Mouse (Mus musculus): ENCODE measurements at regions not wholly inside any gene's neighbourhood (a gene's known extent, or its start where the extent isn't known, plus 50 kb on each side); places are given as distances from the start of the nearest gene placed in this dataset.

DNA sequence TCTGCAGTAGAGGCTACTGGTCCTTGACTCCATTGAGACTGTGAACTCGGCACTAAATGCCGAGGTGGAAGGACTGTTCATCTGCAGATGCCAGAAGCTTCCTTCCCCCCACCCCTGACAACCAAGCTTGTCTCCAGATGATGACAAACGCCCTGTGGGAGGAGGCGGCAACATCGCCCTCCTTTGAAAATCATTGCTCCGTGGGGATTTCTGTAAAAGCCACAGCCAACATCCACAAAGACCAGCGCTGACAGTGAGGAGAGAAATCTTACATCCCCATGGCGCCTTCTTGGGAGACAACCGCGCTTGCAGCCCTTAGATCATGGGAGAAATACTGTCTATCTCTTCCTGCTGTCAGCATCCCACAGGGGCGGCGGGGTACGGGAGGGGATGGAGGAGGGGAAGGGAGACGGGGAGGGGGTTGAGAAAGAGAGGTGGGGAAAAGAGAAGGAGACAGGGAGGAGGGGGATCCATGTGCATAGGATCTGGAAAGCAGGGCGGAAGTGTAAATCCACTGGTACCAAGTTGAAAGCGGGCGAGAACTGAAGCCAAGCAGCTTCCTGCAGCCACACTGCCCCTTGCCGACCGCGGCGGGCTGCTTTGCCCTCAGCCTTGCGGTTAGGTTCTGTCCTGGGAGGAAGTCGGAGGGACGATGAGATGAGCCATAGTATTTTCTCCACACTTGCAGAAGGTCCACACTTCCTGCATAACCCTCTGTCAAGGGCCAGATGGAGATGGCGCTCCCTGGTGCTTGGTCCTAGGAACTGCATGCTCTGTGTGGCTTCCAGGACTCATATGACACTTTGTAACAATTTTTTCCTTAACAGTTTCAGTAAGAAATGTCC lies 72.9 kb downstream of the Cryba4 start:
- peak; percentile 8 for DNase-seq (ENCODE audit: low spot score)

DNA sequence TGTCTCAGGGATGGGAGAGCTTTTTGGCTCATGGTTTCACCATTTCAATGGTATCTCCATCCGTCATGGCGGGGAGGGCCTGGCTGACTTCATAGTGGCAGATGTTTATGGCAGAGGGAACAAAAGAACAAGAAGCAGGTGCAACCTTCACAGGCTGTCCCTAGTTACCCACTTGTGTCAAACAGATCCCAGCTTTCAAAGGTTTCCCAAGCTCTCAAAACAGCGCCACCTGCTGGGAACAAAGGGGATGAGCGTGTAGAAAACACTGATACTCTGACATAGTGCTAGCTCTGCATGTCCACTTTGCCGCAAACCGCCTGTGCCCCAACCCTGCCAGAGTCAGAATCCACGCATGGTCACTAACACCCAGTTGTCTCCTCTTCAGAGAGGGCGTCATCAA lies 69.5 kb downstream of the Cryba4 start:
- peak; percentile 13 for DNase-seq (ENCODE audit: low spot score)

DNA sequence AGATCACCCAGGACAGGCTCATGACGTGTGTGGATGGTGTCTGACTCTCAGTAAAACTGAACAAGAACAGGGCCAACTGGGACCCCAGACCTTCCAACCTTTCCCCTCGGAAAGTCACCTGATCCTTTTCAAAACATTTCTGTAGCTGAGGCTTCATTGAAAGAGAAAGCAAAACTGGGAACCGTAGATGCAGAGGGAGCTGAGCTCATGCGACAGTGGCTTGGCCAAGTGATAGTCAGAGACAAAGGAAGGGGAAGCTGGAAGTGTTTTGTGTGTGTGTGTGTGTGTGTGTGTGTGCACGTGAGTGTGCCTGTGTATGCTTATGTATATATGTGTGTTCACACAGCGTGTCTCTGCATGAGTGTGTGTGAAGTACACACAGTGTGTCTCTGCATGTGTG lies 56.7 kb downstream of the Cryba4 start:
- no peak for DNase-seq (ENCODE audit: low spot score)
